Mouse (Mus musculus) neural tube, embryonic 15.5 days (tissue): Measurements from ENCODE around the gene Shtn1. TPM values are rescaled to one million over a fixed set of nuclear protein-coding genes. Genes with fewer than 3 reads are reported as not detected.

ENCODE experiments used
- ATAC-seq: fragments of 200-750 bp; cut with Nextera tagmentation; 2 replicates; pipeline ENCODE4 v1.8.0; 2017; ENCODE audit warnings: mild to moderate bottlenecking, moderate TSS enrichment, moderate library complexity; ENCODE audit not compliant: low FRiP score
- H3K27ac ChIP-seq: fragments of 300-500 bp; sonication (generic); replicated peaks from 2 replicates; pipeline ENCODE4 v1.5.1; 2015; ENCODE audit warnings: mild to moderate bottlenecking, inconsistent platforms
- H3K27me3 ChIP-seq: fragments of 300-500 bp; sonication (generic); replicated peaks from 2 replicates; pipeline ENCODE4 v1.6.1; 2015; ENCODE audit warnings: inconsistent platforms
- H3K36me3 ChIP-seq: fragments of 300-500 bp; sonication (generic); 2 replicates; pipeline ENCODE4 v1.6.1; 2015; ENCODE audit warnings: inconsistent platforms
- H3K4me1 ChIP-seq: fragments of 300-500 bp; sonication (generic); 2 replicates; pipeline ENCODE4 v1.6.1; 2015; ENCODE audit warnings: inconsistent platforms
- H3K4me2 ChIP-seq: fragments of 300-500 bp; sonication (generic); 2 replicates; pipeline ENCODE4 v1.6.1; 2015; ENCODE audit warnings: inconsistent platforms, mild to moderate bottlenecking, moderate library complexity
- H3K4me3 ChIP-seq: fragments of 300-500 bp; sonication (generic); replicated peaks from 2 replicates; pipeline ENCODE4 v1.5.1; 2015; ENCODE audit warnings: mild to moderate bottlenecking, inconsistent platforms
- H3K9ac ChIP-seq: fragments of 300-500 bp; sonication (generic); replicated peaks from 2 replicates; pipeline ENCODE4 v1.6.1; 2015; ENCODE audit warnings: mild to moderate bottlenecking, inconsistent platforms
- H3K9me3 ChIP-seq: fragments of 300-500 bp; sonication (generic); replicated peaks from 2 replicates; pipeline ENCODE4 v1.6.1; 2016; ENCODE audit warnings: inconsistent platforms
- WGBS: fragments of 180-500 bp; shearing (Covaris S2); methylation state at CpG from one replicate; pipeline ENCODE4 v1.1.7; 2015; ENCODE audit warnings: mixed read lengths; 5-methylcytosine and 5-hydroxymethylcytosine counted together
- polyA plus RNA-seq: library from polyadenylated mRNA; unstranded; fragments of >200 nt; fragmentation: Nextera tagmentation; extraction: Ambion mirVana; gene quantifications from 2 replicates; pipeline ENCODE4 v1.2.1, GENCODE M21; 2015

The Shtn1 gene
- polyA plus RNA-seq, 1 experiment from 2014 or later = 50.8 TPM

DNA sequence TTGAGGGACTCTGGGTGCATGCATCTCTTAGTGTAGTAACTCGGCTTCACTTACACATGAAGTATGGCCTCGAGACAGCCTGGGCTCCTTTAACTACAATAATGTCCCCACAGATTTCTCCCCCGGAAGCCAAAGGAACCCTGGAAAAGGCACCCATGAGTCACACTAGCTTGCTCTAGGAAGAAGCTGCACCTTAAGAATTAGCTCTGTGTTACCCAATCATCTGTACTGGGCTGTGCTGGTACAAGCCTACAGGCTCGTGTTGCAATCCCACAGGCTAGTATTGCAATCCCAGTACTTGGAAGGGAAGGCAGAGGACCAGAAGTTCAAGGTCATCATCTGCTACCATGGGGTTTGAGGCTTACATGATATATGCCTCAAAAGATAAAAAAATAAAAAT lies 4.5 kb downstream of the Shtn1 start:
- 91% methylated on average over 4 of the region's 4 CpGs for WGBS
- Histone ChIP-seq H3K4me1 (peaks cover 23% of the 10 kb centered on the region), H3K9me3 (no peaks in the 10 kb centered on the region), H3K27me3 (peaks cover 9% of the 10 kb centered on the region; the same call in 1 of the 2 replicates), H3K36me3 (no peaks in the 10 kb centered on the region), H3K9ac (no peak overlapping the region), H3K4me3 (no peak overlapping the region), H3K27ac (no peak overlapping the region), H3K4me2 (no peak overlapping the region)
- ATAC-seq = no peak

DNA sequence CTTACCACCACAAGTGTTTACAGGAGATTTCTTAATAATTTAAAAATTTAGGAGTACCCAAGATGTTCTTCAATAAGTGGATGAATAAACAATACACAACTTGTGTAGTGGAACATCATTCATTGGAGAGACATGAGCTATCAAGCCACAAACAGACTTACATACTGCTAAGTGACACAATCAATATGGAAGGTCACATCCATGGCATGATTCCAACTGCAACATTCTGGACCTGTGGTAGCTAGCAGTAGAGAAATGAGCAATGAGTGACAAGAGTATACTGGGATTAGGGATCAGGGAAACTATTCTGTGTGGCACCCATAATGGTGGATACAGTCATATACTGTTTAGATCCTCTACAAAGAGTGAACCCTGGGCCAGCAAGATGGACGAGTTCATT lies 8.2 kb downstream of the Shtn1 start:
- no peak for ATAC-seq
- Histone ChIP-seq H3K9ac (no peak overlapping the region), H3K27ac (no peak overlapping the region), H3K4me3 (no peak overlapping the region), H3K36me3 (no peaks in the 10 kb centered on the region), H3K4me2 (no peak overlapping the region), H3K9me3 (no peaks in the 10 kb centered on the region), H3K4me1 (no peaks in the 10 kb centered on the region), H3K27me3 (no peaks in the 10 kb centered on the region)
- WGBS = 65% methylated on average over 1 of the region's 1 CpGs

DNA sequence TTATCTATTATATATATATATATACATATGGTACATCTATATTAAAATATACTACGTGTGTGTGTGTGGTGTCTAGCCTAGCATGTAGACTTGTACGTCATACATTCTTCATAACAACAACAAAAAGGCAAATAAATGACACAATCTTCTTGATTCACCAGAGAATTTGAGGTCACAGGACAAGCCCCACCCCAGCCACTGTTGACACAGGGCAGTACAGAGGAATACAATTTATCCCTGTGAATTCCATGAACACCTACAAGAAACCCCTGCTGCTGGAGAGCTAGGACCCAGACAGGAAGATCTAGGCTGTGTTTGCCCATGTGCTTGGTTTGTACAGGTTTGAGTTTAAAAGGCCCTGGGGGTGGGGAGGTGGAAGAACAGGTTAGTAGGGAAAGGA lies 9.2 kb downstream of the Shtn1 start:
- H3K27ac ChIP-seq = no peak overlapping the region
- no peak overlapping the region for H3K4me2 ChIP-seq
- whole genome bisulfite sequencing = 92% methylated on average over 2 of the region's 2 CpGs
- no peaks in the 10 kb centered on the region for H3K4me1 ChIP-seq
- no peaks in the 10 kb centered on the region for H3K9me3 ChIP-seq
- no peak overlapping the region for H3K4me3 ChIP-seq
- ATAC-seq = no peak
- no peaks in the 10 kb centered on the region for H3K27me3 ChIP-seq
- H3K36me3 ChIP-seq = no peaks in the 10 kb centered on the region
- H3K9ac ChIP-seq = no peak overlapping the region

DNA sequence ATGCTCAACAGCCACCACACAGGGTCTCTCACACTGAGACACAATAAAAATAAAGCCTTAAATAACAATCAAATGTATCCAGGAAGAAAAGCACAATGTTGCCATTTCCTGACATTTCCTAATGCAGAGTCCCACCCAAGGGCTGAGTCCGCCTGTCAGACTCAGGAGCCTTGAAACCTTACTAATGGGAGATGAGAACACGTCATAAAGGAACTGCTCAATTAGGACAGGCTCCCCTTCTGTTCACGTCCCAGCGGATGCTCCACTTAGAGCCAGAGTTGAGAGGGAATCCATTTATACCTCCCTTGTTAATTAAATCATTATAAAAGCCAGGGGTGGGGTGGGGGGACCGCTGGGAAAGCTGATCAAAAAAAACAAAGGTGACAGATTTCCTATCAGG lies 9.8 kb downstream of the Shtn1 start:
- no peak for ATAC-seq
- no peaks in the 10 kb centered on the region for H3K9me3 ChIP-seq
- no peaks in the 10 kb centered on the region for H3K27me3 ChIP-seq
- 50% methylated on average over 5 of the region's 5 CpGs for WGBS
- no peak overlapping the region for H3K9ac ChIP-seq
- H3K36me3 ChIP-seq = no peaks in the 10 kb centered on the region
- H3K27ac ChIP-seq = no peak overlapping the region
- H3K4me2 ChIP-seq = no peak overlapping the region
- no peaks in the 10 kb centered on the region for H3K4me1 ChIP-seq
- no peak overlapping the region for H3K4me3 ChIP-seq

DNA sequence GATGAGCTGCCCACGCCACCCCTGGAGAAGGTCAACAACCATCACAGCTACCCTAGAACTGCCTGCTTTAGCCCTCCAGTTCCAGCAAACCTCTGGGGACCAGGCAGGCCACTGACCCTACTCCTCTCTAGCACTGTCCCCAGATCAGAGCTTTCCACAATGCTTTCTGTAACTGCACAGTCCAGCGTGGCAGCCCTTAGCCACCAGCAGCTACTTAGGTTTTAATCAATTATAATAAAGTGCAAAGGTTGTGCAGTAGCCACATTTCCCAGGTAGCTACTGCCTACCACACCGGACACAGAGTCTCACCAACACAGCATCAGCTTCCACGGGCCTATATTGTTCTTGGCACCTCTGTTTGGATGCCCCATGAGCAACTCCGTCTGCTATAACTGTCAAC lies 11.3 kb downstream of the Shtn1 start:
- H3K27ac ChIP-seq = no peak overlapping the region
- H3K9ac ChIP-seq = no peak overlapping the region
- no peaks in the 10 kb centered on the region for H3K27me3 ChIP-seq
- no peaks in the 10 kb centered on the region for H3K4me1 ChIP-seq
- no peak for ATAC-seq
- no peak overlapping the region for H3K4me2 ChIP-seq
- H3K9me3 ChIP-seq = no peaks in the 10 kb centered on the region
- no peaks in the 10 kb centered on the region for H3K36me3 ChIP-seq
- WGBS = 93% methylated on average over 5 of the region's 5 CpGs
- H3K4me3 ChIP-seq = no peak overlapping the region

DNA sequence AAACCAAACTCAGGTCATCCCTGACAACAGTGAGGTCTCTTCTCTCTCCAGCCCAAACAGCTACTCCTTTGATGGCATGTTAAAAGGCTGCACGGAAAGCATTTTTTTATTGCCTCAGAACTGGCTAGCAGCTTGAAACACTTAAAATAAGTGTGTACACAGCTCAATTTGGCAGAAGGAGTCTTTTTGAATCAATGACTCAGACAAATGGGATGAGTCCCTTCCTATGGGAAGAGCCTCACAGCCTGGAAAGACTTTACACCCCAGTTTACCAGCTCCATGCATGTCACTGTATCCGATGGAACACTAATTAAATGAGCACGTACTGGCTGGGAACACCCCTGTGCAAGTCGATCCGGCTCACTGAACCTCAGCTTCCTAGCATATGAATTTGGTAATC lies 12.3 kb downstream of the Shtn1 start:
- no peak overlapping the region for H3K9ac ChIP-seq
- no peaks in the 10 kb centered on the region for H3K27me3 ChIP-seq
- H3K4me2 ChIP-seq = no peak overlapping the region
- ATAC-seq = no peak
- H3K27ac ChIP-seq = no peak overlapping the region
- no peak overlapping the region for H3K4me3 ChIP-seq
- no peaks in the 10 kb centered on the region for H3K9me3 ChIP-seq
- no peaks in the 10 kb centered on the region for H3K4me1 ChIP-seq
- 74% methylated on average over 5 of the region's 5 CpGs for WGBS
- H3K36me3 ChIP-seq = no peaks in the 10 kb centered on the region

DNA sequence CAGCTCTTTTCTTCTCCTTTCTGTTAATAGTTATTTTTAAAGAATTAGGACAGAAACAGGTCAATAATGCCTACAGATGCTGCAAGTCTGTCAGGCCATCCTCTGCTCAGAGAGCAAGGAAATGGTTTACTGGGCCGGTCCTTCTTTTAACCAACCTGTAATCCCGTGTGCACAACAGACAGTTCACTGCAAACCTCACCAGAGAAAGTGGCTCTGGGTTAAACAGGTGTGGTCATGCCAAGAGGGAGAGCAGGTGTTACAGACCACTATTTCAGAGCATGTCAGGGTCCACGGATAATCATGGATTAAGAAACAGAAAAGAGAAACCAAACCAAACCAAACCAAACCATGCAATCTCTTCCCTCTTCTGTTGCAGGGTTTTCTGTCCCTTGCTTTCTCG lies 17.8 kb downstream of the Shtn1 start:
- Histone ChIP-seq H3K4me2 (no peak overlapping the region), H3K27ac (no peak overlapping the region), H3K36me3 (no peaks in the 10 kb centered on the region), H3K27me3 (no peaks in the 10 kb centered on the region), H3K9me3 (no peaks in the 10 kb centered on the region), H3K4me1 (0 out of 2 replicates have a peak, but pooled peaks cover 8% of the 10 kb centered on the region), H3K4me3 (no peak overlapping the region), H3K9ac (no peak overlapping the region)
- 70% methylated on average over 4 of the region's 4 CpGs for WGBS
- no peak for ATAC-seq

DNA sequence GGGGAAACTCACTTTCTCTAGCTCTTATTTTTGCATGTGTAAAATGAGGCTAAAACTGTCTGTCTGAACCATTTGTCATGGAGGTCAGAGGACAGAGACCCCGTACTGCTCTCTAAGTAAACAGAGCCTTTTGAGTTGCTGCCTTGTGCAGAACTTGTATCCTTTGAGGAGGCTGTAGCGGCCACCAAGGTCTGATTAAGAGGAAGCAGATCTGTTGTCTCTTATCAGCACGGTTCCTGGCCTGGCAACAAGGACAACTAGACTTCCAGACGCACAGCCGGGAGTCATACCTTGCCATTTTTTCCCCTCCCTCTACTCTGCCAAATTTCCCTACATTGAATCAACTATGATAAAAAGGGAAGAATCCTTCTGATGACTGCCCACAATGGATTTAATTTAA lies 18.5 kb downstream of the Shtn1 start:
- 33% methylated on average over 5 of the region's 5 CpGs for WGBS
- Histone ChIP-seq H3K9ac (no peak overlapping the region), H3K27me3 (no peaks in the 10 kb centered on the region), H3K27ac (no peak overlapping the region), H3K9me3 (no peaks in the 10 kb centered on the region), H3K4me3 (no peak overlapping the region), H3K4me2 (no peak overlapping the region), H3K4me1 (peaks cover 13% of the 10 kb centered on the region), H3K36me3 (no peaks in the 10 kb centered on the region)
- no peak for ATAC-seq

DNA sequence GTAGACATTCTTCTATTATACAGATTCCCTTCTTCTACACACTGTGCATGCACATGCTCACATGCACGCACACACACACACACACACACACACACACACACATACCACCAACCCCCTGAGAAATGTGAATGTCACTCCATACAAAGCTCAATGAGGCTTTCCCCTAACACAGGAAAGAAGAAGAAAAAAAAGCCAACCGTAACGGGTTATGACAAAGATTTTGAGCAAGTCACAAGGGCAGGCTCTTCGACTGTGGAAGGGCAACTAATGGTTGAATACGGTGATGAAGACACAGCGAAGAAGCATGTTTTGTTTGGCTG lies 21.3 kb downstream of the Shtn1 start:
- Histone ChIP-seq H3K9ac (no peak overlapping the region), H3K27ac (no peak overlapping the region), H3K36me3 (no peaks in the 10 kb centered on the region), H3K27me3 (no peaks in the 10 kb centered on the region), H3K9me3 (no peaks in the 10 kb centered on the region), H3K4me1 (peaks cover 15% of the 10 kb centered on the region), H3K4me2 (no peak overlapping the region), H3K4me3 (no peak overlapping the region)
- WGBS = 75% methylated on average over 6 of the region's 6 CpGs
- ATAC-seq = no peak

DNA sequence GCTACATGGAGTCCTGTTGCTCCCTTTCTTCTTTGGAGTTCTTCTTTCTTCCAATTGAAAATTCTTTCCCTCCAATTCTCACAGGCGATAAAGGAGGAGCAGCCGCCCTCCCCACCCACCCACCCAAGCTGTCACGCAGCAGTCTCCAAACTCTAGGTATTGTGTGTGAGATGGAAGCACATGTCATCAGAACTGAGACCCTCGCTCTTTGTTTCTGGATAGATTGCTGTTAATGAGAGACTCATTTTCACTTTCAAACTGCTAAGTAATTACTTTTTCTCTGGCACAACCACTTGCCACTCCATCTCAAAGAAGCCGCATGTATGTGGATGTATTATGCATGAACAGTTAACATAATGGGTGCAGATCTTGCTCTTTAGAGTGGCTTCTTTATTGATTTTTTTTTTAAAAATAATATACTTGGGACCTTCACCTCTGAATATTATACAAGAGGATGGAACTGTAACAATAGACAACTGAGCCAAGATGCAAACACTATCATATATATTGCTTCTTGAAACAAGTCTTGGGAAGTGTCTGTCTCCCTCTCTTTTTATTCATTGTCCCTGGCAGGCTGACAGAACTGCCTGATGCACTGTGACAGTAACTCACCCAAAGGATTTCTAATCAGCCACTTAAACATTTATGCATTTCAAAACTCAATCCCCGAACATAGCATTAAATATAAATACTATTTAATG lies 21.8 kb downstream of the Shtn1 start:
- no peak overlapping the region for H3K9ac ChIP-seq
- H3K4me2 ChIP-seq = no peak overlapping the region
- no peak overlapping the region for H3K4me3 ChIP-seq
- no peaks in the 10 kb centered on the region for H3K36me3 ChIP-seq
- H3K27ac ChIP-seq = no peak overlapping the region
- H3K9me3 ChIP-seq = no peaks in the 10 kb centered on the region
- no peak for ATAC-seq
- no peaks in the 10 kb centered on the region for H3K27me3 ChIP-seq
- H3K4me1 ChIP-seq = peaks cover 15% of the 10 kb centered on the region
- 69% methylated on average over 6 of the region's 6 CpGs for WGBS

DNA sequence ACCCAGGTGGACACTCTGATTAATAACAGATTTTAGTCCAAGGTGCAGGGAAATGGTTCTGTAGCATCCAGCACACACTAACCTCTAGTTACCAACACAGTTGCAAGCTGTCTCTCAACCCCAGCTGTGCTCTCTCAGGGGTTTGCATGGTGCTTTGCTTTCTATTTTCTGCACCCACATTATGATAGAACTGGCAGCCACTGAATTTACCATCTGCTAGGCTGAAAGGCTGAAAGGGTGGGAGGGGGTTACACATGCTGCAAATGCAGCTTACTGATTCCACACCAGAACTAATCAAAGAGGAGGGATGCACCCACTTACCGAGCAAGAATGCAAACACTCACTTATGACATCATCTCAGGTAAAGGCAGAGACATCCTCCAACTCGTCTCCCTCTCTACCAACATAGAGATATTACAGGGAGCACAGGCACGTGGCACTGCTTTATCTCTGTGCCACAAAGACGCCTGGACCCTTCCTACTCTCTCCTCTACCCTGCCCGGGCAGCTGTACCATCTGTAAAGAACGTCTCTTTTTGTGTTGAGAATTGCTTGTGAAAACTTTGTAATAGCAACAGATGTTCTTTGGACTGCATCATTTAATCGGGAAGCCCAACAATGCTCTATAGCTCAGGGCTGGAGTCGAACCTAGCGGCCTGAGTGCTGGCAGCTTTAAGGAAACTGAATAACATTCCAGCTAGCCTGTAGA lies 23.0 kb downstream of the Shtn1 start:
- Histone ChIP-seq H3K4me2 (no peak overlapping the region), H3K27ac (no peak overlapping the region), H3K4me1 (peaks cover 15% of the 10 kb centered on the region), H3K27me3 (no peaks in the 10 kb centered on the region), H3K9me3 (no peaks in the 10 kb centered on the region), H3K4me3 (no peak overlapping the region), H3K36me3 (no peaks in the 10 kb centered on the region), H3K9ac (no peak overlapping the region)
- 60% methylated on average over 9 of the region's 9 CpGs for WGBS
- no peak for ATAC-seq

DNA sequence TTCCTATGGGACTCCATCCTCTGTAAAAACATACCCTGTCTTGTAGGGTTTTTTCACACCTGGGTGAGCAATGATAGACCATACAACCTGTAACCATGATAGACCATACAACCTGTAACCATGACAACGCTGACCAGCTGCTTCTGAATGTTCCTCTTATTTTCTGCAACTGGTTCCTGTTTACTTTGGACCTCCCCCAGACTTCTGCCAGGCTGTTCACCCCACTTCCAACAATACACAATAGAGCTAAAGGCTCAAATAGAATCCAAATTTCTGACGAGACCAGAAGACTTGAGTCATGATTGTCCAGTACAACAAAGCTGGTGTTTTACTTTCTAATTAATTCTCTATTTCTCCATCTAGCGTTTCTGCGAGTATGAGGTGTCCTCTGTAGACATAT lies 23.8 kb downstream of the Shtn1 start:
- peaks cover 15% of the 10 kb centered on the region for H3K4me1 ChIP-seq
- no peaks in the 10 kb centered on the region for H3K27me3 ChIP-seq
- ATAC-seq = no peak
- no peak overlapping the region for H3K4me3 ChIP-seq
- no peaks in the 10 kb centered on the region for H3K36me3 ChIP-seq
- H3K27ac ChIP-seq = no peak overlapping the region
- H3K9ac ChIP-seq = no peak overlapping the region
- H3K4me2 ChIP-seq = no peak overlapping the region
- WGBS = 59% methylated on average over 4 of the region's 4 CpGs
- no peaks in the 10 kb centered on the region for H3K9me3 ChIP-seq
